ENCODE assay signal across 8 mouse cellular contexts in the genomic region with DNA sequence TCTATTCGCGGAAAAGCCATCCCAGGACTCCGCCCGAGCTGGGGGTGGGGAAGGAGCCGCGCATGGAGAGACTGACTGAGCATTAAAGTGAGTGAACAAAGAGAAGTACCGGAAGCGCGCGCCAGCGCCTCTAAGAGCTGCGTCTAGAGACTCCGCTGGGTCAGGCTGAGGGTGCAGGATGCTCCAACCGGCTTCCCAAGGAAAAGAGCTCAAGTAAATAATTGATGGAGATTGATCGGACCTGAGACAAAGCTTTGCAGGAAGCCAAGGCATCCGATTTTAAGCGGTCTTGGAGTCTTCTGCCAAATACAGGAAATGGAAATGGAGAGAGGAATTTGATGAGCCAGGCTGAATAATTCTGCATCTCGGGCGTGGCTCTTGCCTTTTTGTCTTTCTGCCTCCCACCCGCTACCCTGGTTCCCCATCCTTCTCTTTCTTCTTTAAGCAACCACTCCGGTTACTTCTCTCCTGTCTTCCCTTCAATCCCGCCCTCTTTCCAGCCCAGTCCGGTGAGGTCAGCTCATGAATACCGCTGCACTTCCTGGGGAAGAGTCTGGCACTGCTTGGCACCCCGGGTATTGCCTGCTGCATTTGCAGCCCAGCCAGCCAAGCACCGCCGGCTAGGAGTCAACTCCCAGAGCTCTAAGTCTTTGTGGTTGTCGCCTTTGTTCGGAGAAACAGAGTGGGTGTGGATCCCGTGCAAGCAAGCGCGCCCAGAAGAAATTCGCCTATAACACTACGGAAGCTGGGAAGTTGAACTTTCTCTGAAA. TPM values are rescaled to one million over a fixed set of nuclear protein-coding genes. Genes with fewer than 3 reads are reported as not detected.
DNase-seq lines count a peak whose midpoint lies in the region; ATAC-seq lines count a peak whose summit lies in the region.

Soga3 (plus strand) TSS at position 274 of the 770 bp plus-strand sequence.

- H3K9me3 ChIP-seq in heart, embryonic 13.5 days: no peaks in the 10 kb centered on the region
- H3K9me3 ChIP-seq in forebrain, embryonic 16.5 days (ENCODE audit: control insufficient read depth, low read length): no peaks in the 10 kb centered on the region
- H3K9me3 ChIP-seq in neural tube, embryonic 15.5 days (replicated peaks): no peaks in the 10 kb centered on the region

- peaks cover 65% of the 10 kb centered on the region for H3K27me3 ChIP-seq in heart, embryonic 13.5 days (replicated peaks)
- no peaks in the 10 kb centered on the region for H3K27me3 ChIP-seq in forebrain, embryonic 16.5 days (replicated peaks; ENCODE audit: control insufficient read depth, insufficient read depth, low read length)
- no peaks in the 10 kb centered on the region for H3K27me3 ChIP-seq in neural tube, embryonic 15.5 days (replicated peaks)

- no peaks in the 10 kb centered on the region for H3K36me3 ChIP-seq in heart, embryonic 13.5 days
- H3K36me3 ChIP-seq in forebrain, embryonic 16.5 days (ENCODE audit: control insufficient read depth, insufficient read depth): no peaks in the 10 kb centered on the region
- no peaks in the 10 kb centered on the region for H3K36me3 ChIP-seq in neural tube, embryonic 15.5 days

- no peak within 1 kb of the TSS for H3K27ac ChIP-seq in heart, embryonic 13.5 days (replicated peaks)
- peak within 1 kb of the TSS; percentile 99 for H3K27ac ChIP-seq in forebrain, embryonic 16.5 days (ENCODE audit: low read length)
- H3K27ac ChIP-seq in neural tube, embryonic 15.5 days (replicated peaks): peak within 1 kb of the TSS; percentile 96

- peak within 1 kb of the TSS; percentile 61 for H3K4me2 ChIP-seq in heart, embryonic 13.5 days
- peak within 1 kb of the TSS; percentile 96 for H3K4me2 ChIP-seq in forebrain, embryonic 16.5 days (ENCODE audit: low read length)
- peak within 1 kb of the TSS; percentile 65 for H3K4me2 ChIP-seq in neural tube, embryonic 15.5 days

- under 1% methylated on average over 34 of the region's 34 CpGs for whole genome bisulfite sequencing in heart, embryonic 13.5 days
- under 1% methylated on average over 34 of the region's 34 CpGs for WGBS in forebrain, embryonic 16.5 days
- WGBS in neural tube, embryonic 15.5 days: under 1% methylated on average over 34 of the region's 34 CpGs

- DNase-seq in heart, postnatal 10 days: no peak
- DNase-seq in cerebellum, adult 11-12 months: peak; percentile 63
- peak; percentile 58 to 75 for DNase-seq in left cerebral cortex, adult 18-20 months (ENCODE audit: low spot score in 2 of 2)
- DNase-seq in urinary bladder, postnatal 14 days (ENCODE audit: low spot score): no peak

- H3K4me1 ChIP-seq in heart, embryonic 13.5 days: peaks cover 26% of the 10 kb centered on the region
- peaks cover 21% of the 10 kb centered on the region for H3K4me1 ChIP-seq in forebrain, embryonic 16.5 days (replicated peaks; ENCODE audit: control insufficient read depth, insufficient read depth, low read length)
- H3K4me1 ChIP-seq in neural tube, embryonic 15.5 days: peaks cover 24% of the 10 kb centered on the region

- ATAC-seq in heart, embryonic 13.5 days (ENCODE audit: extremely low read depth, insufficient number of reproducible peaks, low FRiP score, low TSS enrichment): no peak
- peak; percentile 87 for ATAC-seq in forebrain, embryonic 16.5 days
- ATAC-seq in neural tube, embryonic 15.5 days (ENCODE audit: low FRiP score): peak; percentile 86
- ATAC-seq in CD4-positive, CD25-positive, alpha-beta regulatory T cell, adult 4 months: no peak

- no peak within 1 kb of the TSS for H3K9ac ChIP-seq in heart, embryonic 13.5 days
- H3K9ac ChIP-seq in forebrain, embryonic 16.5 days (replicated peaks; ENCODE audit: low read depth, low read length): peak within 1 kb of the TSS; percentile 84
- H3K9ac ChIP-seq in neural tube, embryonic 15.5 days (replicated peaks): peak within 1 kb of the TSS; percentile 82

- H3K4me3 ChIP-seq in heart, embryonic 13.5 days: peak within 1 kb of the TSS; percentile 34
- peak within 1 kb of the TSS; percentile 88 for H3K4me3 ChIP-seq in forebrain, embryonic 16.5 days (replicated peaks; ENCODE audit: low read length)
- peak within 1 kb of the TSS; percentile 76 for H3K4me3 ChIP-seq in neural tube, embryonic 15.5 days (replicated peaks)

- intact Hi-C loops in heart, postnatal 10 days (cut with DNase I): no loop called here

RNA-seq across cellular contexts. Expression of gene Soga3, which starts in this region (rescaled TPM):
- 0.33 and 0.47 TPM in 2 replicates for polyA plus RNA-seq in heart, embryonic 13.5 days (2015; fragmentation: Nextera tagmentation; extraction: Ambion mirVana)
- not detected for total RNA-seq in heart, postnatal 10 days (2021)
- polyA plus RNA-seq in forebrain, embryonic 16.5 days (2015; fragmentation: Nextera tagmentation; extraction: Ambion mirVana): 101 and 106 TPM in 2 replicates
- 100 to 1,000 TPM; 169 to 170 TPM for total RNA-seq in left cerebral cortex, adult 18-20 months (2021)
- 107 and 125 TPM in 2 replicates for polyA plus RNA-seq in neural tube, embryonic 15.5 days (2015; fragmentation: Nextera tagmentation; extraction: Ambion mirVana)
- polyA plus RNA-seq in CD4-positive, CD25-positive, alpha-beta regulatory T cell, adult 4 months (2017; shearing (Covaris generic)): not detected

Comparison
In these comparisons a context has a peak if more than half of its experiments do, and no peak if none do; other contexts are left out.
1. RNA of gene Soga3 (total RNA-seq): 169 to 170 TPM in left cerebral cortex, adult 18-20 months; not detected in heart, postnatal 10 days; every median in the first group is over 100 times any median in the second.
2. RNA of gene Soga3 (polyA plus RNA-seq): 107 to 125 TPM in neural tube, embryonic 15.5 days and 101 to 106 TPM in forebrain, embryonic 16.5 days; 0.33 to 0.47 TPM in heart, embryonic 13.5 days and not detected in CD4-positive, CD25-positive, alpha-beta regulatory T cell, adult 4 months; every median in the first group is over 10 times any median in the second.
3. ATAC-seq: peak in forebrain, embryonic 16.5 days (single experiment) and neural tube, embryonic 15.5 days (single experiment); none in heart, embryonic 13.5 days (single experiment) and CD4-positive, CD25-positive, alpha-beta regulatory T cell, adult 4 months (single experiment).
4. H3K4me3 ChIP-seq: peak in every context shown above with its lines; median percentile 88 in forebrain, embryonic 16.5 days; 76 in neural tube, embryonic 15.5 days; 34 in heart, embryonic 13.5 days.
5. DNase-seq: peak in cerebellum, adult 11-12 months (single experiment) and left cerebral cortex, adult 18-20 months (2 of 2); none in heart, postnatal 10 days (0 of 2) and urinary bladder, postnatal 14 days (single experiment).
6. Peak in every context shown above with its lines, with median percentiles within 50 percentile points of each other: H3K4me2 ChIP-seq.